Mouse (Mus musculus) urinary bladder, postnatal 25 days (tissue): ENCODE measurements around the gene Ccdc151.

ENCODE experiments used
- DNase-seq: peaks from one replicate; pipeline ENCODE4 v3.0.0; 2022; ENCODE audit warnings: low spot score

Ccdc151 gene

DNA sequence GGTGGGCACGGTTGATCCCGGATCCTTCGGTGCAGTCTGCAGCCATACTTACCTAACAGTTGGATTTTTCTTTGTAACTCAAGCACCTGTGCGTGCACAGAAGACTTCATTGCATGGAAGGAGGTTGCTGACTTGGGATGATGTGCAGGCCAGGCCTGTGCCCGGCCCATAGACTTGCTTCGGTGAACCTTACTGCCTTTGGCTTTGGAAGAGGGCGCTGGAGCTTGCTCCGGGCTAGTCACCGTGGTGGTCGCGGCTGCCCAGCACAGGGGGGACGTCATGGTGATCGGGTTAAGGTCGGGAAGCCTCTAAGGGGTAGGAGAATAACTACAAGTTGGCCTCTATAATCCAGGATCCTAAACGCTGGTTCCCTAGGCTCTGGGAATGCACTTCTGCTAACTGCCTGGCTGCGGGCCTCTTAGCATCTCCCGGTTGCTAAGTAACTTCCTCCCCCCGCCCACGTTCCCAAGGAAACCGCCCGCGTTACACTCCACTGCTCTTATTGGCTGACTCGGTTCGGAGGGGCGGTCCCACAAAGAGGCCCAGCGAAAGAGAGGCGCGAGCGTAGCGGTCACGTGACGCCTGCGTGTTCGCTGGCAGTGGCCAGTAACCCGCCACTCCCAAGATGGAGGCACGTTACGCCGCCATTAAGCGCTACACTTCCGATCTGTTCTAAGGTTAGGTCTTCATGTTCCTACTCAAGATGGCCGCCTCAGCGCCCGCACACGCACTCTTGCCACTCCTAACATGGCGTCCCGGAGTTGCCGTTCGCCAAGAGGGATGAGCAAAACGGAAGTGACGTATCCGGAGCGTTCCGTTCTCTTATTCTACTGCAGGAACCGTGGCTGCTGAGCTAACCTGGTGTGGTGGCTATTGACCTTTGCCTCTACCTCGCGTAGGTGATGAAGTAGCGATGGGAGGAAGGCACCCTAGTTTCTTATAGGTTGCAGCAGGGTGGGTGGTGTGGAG, at the start of gene Ccdc151, which contains the start of gene Prkcsh:
Ccdc151 (minus strand) TSS at position 441 of the 969 bp plus-strand sequence.
Prkcsh (plus strand) TSS at position 613 of the 969 bp plus-strand sequence.
- DNase-seq: peak; percentile 97

DNA sequence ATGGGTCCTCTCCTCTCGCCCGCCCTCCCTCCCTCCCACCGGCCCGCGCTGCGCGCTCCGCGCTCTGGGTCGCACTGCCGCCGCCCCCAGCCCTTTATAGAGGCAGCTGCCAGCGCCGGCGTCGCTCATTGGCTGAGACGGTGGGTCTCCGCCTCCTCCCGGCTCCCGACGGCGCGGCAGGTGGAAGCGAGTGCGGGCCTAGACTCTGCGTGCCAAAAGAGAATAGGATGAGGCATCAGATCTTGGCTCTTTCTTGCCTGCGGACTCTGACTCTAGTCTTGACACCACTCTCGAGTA, 49.5 kb upstream of the Ccdc151 start, which contains the start of gene Elavl3:
Elavl3 (minus strand) TSS at position 66 of the 297 bp plus-strand sequence.
- no peak for DNase-seq

DNA sequence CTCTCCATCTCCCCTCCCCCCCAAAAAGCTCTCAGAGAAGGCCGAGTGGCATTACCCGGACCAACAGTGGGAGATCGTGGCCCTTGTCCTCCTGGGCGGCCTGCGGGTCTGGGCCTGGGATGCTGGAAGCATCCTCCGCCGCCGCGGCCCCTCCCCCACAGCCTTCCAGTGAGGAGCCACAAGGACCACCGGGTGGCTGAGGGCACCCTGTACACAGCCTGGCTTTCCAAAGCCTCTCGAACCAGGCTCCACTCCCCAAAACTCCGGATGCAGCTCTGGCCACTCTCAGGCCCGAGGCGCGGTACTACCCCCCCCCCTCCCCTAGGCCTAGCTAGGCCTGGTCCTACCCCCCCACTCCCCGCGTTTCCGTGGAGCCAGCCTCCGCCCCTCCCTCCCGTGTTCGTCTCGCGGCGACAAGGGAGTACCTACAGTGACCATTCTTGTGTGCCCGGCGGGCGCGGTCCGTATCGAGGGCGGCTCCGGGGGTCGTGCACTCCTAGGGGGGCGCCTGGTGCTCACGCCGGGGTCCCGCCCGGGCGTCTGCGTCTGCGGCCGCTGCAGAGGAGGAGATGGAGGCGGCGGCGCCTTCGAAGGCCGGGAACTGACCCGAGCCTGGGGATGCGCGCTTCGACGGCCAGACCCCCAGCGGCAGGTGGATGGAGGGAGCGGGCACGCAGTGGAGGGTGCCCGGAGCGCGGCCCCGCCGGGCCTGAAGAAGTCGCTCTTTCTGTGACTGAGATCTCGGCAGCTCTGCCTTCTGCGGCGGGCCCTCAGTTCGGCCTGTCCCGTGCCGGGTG, 48.9 kb upstream of the Ccdc151 start:
- no peak for DNase-seq

DNA sequence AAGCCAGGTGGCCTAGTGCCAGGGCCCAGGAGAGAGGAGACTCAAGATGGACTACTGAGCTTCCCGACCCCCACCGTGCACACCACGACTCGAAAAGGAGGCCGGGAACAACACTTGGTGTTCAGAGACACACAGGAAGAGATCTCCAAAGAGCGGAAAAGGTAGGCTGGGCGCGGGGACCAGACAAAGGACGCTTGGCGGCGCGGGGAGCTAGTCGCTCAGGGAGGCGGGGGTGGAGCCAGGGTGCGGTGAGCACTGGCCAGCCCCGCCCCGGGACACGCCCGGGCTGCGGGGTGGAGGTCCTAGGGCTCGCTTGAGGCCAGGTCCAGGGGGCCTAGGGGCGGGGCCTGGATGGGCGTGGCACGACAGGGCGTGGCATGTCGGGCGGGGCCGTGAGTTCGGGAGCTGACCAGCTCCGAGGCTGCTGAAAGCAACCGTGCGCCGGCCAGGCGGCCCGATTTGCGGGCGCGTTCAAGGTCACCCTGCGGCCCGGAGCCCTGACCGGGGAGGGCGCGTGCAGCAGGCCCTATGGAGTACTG, 48.0 kb upstream of the Ccdc151 start:
- peak; percentile 16 for DNase-seq

DNA sequence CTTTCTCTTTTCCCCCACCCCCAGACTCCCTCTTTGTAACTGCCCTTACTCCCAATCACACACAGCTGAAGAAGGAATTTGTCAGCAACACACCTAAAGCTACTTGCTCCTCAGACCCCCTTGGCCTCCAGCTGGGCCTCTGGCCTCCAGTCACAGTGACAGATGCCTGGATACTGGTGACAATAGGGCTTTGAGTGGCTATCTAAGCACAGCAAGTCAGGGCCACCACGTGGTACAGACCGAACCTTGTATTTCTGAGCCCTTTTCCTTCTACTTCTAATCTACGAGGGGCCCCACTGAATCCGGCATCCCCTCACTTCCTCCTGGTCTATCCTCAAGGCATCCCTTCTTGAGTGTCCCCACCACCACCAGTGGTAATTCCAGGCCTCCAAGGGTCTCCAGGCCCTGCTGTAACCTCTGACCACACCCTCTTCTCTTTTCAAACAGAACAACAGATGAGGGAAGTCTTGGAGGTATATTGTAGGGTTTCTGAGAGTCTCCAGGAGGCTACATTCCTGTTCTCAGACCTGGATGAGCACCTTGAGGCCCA, 47.4 kb upstream of the Ccdc151 start:
- no peak for DNase-seq

DNA sequence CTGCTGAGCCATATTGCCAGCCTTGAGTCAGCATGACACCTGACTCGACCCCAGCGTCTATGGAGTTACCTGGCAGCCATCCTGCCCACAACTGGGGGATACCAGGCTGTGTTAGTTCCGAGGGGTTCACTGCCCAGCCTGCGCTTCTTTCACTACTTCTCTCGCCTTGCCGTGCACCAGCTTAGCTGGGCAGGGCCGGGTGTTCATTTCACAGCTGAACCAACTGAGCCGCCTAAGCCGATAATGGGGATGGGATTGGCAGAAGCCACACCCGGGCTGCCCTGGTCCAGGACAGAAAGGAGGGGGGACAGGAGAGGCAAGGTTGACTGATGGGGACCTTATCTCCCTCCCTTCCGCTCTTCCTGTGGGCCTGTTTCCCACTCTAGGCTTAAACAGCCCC, 46.9 kb upstream of the Ccdc151 start:
- DNase-seq: no peak

DNA sequence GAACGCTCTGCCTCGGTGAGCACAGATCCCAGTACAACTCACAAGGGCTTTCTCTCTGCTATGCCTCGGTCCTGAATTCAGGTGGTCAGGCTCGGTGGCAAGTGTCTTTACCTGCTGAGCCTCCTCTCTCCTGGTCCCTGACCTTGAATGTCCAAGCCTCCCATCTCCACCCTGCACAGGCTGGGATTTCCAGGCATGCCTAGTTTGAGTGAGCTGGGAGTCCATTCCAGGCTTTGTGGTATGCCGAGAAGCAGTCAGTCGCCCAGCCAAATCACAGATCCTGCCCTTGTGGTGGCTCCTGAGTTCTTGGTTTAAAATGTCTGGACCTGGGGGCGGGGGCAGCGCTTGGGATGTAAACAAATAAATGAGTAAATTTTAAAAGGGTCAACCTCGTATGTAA, 44.9 kb upstream of the Ccdc151 start:
- DNase-seq: no peak

DNA sequence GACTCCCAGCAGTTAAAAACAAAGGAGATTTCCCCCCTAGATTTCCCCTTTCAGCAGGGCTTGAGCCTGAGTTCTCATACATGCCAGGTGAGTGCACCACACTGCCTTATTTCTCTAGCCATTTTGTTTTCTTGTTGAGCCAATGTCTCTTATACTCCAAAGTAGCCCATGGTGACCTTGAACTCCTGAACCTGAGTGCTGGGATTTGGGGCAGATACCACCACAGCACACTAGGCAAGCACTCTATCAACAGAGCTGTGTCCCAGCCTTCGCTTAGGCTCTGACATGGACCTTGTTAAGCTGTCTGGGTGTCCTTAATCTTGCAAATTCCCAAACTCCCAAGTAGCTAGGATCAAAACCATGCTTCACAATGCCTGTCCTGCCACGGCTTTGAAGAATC, 39.4 kb upstream of the Ccdc151 start:
- DNase-seq: no peak

DNA sequence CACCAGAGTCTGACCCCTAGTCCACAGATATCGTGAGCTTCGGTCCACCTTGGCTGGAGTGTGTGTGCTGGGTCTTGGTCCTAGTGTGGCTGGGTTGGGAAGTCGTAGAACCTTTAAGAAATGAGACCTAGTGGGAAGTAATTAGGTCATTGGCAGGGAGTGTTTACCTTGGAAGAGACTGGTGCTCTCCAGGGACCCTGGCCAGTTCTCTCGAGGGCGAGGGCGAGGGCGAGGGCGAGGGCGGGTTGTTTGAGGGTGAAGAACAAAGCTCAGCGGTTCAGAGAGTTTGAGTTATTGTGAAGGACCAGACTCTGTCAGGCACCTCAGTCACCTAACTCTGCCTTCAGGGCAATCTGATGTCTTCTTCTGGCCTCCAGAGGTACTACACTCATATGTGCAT, 35.4 kb upstream of the Ccdc151 start:
- no peak for DNase-seq

DNA sequence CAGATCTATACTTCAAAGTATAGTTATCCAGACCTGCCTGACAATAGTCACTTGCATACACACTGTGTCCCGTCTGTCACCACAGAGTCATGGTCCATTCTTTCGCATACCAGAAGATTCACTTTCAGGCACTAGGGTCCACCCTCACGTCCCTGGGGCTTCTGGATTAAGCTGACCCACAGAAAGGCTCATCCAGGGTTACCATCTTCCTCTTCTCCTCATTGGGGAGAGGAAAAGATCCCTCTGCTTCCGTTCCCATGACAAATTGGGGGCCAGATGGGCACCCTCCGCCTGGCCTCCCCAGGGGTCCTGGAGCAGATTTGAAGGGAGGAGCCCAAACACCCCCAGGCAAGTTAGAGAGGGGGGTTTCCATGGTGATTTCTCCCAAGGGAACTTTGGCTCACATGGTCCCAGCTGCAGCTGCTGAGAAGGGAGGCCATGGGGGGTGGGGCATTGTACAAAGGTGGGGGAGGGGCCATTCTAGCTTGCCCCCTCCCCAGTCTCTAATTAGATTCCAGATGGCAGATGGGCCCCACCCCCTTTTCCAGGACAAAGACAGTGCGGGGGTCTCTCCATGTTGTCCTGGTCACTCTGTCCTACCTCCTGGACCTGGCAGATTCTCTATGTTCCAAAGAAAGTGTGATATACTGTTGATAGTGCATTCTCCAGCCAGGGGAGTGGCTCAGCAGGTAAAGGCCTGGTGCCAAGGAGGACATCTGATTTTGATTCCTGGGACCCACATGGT, 33.0 kb upstream of the Ccdc151 start:
- no peak for DNase-seq

DNA sequence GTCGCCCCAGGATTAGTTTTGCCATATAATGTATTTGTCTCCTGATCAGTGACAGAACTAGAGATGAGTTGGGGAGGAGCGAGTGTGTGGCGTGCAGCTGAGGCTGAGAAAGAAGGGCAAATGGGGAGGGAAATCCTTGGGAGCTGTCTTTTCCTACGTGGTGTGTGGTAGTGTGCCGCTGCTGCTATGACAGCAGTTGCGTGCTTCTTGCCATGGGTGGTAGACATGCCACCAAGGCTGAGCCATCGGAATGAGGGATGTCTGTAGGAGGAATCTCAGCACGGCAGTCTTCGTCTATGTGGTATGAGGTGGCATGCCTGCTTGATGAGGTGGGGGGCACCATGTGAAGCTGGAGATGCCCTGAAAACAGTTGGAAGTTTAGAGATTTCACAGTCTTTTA, 28.0 kb upstream of the Ccdc151 start:
- DNase-seq: no peak

DNA sequence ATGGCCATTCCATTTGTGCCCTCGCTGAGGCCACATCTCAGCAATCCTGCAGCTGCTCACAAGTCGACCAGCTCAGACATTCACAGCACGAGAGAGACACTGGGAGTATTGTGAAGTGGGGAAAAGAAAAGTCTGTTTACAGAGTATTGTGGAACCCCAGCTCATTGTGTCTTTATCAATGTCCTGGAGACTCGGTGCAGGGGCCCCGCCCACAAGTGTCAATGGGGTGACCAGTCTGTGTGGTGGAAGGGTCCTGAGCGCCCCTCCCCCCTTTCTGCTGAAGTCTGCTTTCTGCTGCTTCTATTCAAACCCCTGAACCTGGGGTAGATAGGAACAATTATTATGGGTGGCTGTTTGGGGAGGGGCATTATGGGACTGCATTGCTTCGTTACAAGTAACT, 26.0 kb upstream of the Ccdc151 start:
- no peak for DNase-seq

DNA sequence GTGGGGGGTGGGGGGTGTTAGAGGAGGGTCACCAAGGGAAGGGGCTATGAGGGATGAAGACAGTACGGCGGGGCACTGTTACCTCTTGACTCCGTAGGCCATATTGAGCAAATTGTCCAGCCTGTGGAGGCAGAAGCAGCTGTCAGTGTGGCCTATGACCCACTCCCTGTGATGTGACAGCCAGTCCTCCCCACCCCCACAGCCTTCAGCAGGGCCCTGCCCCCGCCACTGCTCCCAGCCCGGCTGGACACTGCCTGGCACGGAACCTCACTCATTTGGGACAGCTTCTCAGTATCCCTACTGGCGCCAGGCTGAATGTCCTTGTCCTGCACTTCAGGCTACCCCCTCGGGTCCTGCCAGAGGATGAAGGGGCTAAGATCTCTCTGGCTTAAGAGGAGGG, 22.2 kb upstream of the Ccdc151 start:
- no peak for DNase-seq

DNA sequence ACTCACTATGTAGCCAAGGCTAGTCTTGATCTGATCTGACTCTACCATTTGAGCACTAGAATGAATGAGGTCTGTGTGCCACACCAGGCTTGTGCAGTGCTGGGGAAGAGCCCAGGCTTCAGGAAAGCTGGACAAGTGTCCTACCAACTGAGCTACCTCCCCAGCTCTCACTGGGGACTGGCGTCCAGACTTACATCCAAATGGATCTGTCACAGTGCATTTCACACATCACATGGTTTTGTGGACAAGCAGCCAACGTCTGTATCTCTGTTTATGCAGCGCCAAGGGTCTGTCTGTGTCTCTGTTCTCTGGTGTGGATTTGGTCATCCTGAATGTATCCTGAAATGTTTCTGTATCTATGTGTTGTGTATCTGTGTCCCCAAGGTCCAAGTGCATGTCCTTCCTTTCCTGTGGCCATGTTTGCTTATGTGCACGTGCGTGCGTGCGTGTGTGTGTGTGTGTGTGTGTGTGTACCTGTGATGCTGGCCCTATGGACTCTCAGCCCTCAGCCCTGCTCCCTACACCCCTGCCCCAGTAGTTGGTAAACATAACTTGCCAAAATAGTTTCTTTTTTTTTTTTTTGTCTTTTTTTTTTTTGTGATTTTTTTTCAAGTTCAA, 14.9 kb upstream of the Ccdc151 start:
- no peak for DNase-seq

DNA sequence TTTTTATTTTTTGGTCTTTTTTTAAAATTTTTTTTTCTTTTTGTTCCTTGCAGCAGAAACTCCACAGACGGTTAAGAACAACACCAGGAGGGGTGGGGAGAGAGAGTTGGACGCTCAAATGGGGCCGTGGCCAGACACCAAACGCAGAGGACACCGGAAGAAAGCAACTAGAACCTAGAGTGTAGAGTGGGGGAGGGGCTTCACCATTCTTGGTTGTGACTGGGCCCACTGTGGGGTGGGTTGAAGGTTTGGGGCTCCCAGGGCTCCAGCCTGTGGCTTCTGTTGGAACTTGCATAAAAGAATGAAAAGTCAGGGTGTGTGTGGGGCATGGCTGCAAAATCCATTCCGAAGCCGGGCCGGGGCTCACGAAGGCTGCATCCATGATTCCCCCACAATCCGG, 13.8 kb upstream of the Ccdc151 start:
- DNase-seq: no peak

DNA sequence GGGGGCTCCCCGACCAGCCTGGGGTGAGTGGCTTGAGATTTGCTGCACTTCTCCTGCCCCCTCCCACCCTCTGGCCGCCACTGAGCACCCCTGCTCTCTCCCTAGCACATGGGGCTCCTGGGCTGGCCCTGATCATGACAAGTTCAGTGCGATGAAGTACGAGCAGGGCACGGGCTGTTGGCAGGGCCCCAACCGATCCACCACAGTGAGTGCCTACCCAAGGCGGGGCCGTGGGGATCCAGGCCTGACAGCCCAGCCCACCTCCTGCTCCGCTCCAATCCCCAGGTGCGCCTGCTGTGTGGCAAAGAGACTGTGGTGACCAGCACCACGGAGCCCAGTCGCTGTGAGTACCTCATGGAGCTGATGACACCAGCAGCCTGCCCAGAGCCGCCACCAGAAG, 10.3 kb upstream of the Ccdc151 start:
- no peak for DNase-seq

DNA sequence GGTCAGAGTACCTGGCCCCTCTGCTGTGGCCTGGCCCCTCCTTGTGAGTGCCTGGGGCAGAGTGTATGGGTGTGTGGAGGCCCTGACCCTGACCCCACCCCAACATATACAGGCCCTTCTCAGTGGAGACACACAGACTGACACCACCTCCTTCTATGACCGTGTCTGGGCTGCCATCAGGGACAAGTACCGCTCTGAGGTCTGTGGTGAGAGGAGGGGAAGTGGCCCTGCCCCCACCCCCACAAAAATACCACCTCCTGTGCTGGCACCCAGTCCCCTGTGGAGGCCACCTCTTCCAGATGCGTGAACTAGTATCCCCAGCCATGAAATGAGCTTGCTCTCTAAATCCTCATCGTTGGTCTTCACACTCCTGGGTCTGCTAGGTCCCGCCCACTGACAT, 8.6 kb upstream of the Ccdc151 start:
- no peak for DNase-seq

DNA sequence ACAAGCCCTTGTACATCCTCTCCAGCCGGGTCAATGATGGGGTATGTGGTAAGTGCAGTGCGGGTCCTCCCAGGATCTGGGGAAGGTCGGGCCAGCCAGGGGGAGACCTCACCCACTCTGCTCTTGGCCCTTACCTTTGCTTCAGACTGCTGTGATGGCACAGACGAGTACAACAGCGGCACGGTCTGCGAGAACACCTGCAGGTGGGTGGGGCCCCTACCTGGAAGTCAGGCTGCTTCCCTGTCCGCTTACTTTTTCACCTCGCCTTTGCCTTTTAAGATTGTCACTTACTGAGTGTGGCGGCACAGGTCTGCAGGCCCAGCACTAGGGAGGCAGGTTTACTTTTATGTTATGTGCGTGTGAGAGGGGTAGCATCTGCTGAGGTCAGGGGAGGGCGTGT, 2.1 kb upstream of the Ccdc151 start:
- no peak for DNase-seq

DNA sequence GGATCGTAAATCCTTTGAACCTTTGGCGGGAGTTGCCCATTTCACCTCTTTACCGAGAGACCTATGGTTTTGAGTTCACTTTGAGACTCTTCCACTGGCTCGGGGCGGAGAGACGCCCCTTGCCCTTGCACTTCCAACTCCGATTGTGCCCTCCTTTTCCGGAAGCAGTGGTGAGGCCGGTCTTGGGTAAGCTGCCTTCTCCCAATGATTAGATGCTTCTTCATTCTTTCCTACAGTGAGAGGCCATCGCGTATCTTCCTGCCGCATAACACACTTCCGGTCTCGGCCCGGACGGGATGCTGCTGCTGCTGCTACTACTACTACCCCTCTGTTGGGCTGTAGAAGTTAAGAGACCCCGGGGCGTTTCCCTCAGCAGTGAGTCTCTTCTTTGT, 725 bp upstream of the Ccdc151 start:
- no peak for DNase-seq

DNA sequence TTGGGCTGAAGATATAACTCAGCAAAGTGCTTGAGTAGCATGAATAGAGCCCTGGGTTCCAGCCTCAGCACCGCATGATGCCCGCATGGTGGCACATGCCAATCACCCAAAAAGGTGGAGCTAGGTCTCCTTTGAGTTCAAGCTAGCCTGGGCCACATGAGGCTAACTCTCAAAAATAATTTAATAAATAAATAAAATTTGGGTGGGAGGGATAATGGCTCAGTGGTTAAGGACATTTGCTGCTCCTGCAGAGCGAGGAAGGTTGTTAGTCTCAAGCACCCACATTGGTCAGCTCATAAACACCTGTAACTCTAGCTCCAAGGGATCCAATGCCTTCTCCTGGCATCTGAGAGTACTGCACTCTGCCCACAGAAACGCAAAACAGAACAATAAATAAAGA, 801 bp downstream of the Ccdc151 start:
- no peak for DNase-seq

DNA sequence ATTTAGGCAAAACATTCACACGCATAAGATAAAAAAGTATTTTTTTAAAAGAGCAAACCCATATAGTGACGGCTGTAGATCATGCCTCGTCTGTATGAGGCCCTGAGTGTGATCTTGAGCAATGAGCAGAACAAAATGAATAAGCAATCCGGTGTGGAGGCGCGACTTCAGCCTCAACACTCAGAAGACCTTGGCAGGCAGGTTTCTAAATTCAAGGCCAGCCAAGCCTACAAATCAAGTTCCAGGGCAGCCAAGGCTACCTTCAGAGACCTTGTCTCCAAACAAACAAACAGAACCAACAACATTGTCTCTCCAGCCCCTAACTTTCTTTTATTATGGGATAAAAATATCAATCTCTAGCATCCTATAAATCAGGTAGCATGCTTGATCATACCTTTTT, 2.1 kb downstream of the Ccdc151 start:
- no peak for DNase-seq
